ENCODE assay signal across 8 mouse cellular contexts in the genomic region with DNA sequence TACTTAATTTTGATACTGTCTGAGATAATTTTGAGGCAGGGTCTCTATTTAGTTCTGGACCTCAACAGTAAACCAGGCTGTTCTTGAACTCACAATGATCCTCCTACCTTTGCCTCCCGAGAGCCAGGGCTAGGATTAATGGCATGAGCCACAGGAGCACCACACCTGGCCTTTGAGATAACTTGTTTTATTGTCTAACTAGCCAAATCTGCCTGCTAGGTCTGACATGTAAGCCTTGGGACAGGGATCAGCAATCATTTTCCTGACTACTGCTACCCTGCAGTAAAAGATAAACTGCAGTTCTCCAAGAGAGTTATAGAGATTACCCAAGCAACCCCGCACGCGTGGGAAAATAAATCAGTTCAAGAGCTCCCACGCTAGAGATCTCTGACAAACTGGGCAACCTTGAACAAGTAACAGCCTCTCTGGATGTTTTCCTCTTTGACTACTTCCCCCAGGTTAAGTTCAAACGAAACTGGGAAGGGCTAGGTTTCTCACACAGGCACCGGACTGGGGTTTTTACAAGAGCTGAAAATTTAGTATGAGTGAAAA. TPM values are rescaled to one million over a fixed set of nuclear protein-coding genes. Genes with fewer than 3 reads are reported as not detected.
A peak's percentile ranks its signal among the peaks of the same experiment; 100 is the strongest.
DNase-seq lines count a peak whose midpoint lies in the region; ATAC-seq and TF ChIP-seq lines count a peak whose summit lies in the region.

No protein-coding gene starts in this region.

- no peak for ATAC-seq in erythroblast, adult 5-6 weeks (replicated peaks; ENCODE audit: low FRiP score, poor library complexity, severe bottlenecking)
- no peak for ATAC-seq in forebrain, embryonic 15.5 days (replicated peaks)
- no peak for ATAC-seq in liver, postnatal 0 days

- no peak overlapping the region for H3K27ac ChIP-seq in CH12.LX (ENCODE audit: insufficient read depth, low read depth)
- no peak overlapping the region for H3K27ac ChIP-seq in forebrain, embryonic 15.5 days (replicated peaks)
- peak overlapping the region; percentile 98 for H3K27ac ChIP-seq in liver, postnatal 0 days (ENCODE audit: low read depth)

- no peak for TF ChIP-seq CTCF in CH12.LX (conservative IDR thresholded peaks at IDR 0.05 in 1 of 2, IDR thresholded peaks at IDR 0.05 in 1 of 2; ENCODE audit: low read depth in 2 of 2, low read length in 2 of 2)
- TF ChIP-seq CTCF in liver, postnatal 0 days (IDR thresholded peaks at IDR 0.05; ENCODE audit: low read depth): no peak

- peak overlapping the region; percentile 63 for H3K9ac ChIP-seq in CH12.LX (ENCODE audit: insufficient read depth, low read depth)
- peak overlapping the region; percentile 68 for H3K9ac ChIP-seq in forebrain, embryonic 15.5 days (replicated peaks)
- H3K9ac ChIP-seq in liver, postnatal 0 days (replicated peaks): peak overlapping the region; percentile 89

- peak overlapping the region; percentile 90 for H3K4me2 ChIP-seq in CH12.LX (ENCODE audit: insufficient read depth, low read depth, poor library complexity, severe bottlenecking)
- H3K4me2 ChIP-seq in forebrain, embryonic 15.5 days (replicated peaks): peak overlapping the region; percentile 70
- H3K4me2 ChIP-seq in liver, postnatal 0 days (ENCODE audit: low read depth, low read length): peak overlapping the region; percentile 99

- in situ Hi-C loops in CH12.LX (cut with MboI; ENCODE audit: low pct_ligation_motif_present, low pct_unique_long_range_greater_than_20kb, low sequenced_read_pairs): no loop called here

- no peaks in the 10 kb centered on the region for H3K79me2 ChIP-seq in CH12.LX (replicated peaks; ENCODE audit: control insufficient read depth, extremely low read depth, insufficient read depth, poor library complexity, severe bottlenecking)

- dilution Hi-C loops in CH12.LX (cut with MboI; ENCODE audit: extremely low pct_ligation_motif_present, extremely low pct_unique_long_range_greater_than_20kb, low sequenced_read_pairs): no loop called here

- TF ChIP-seq RAD21 in CH12.LX (IDR thresholded peaks at IDR 0.05; ENCODE audit: low read depth, low read length): no peak

- peak overlapping the region; percentile 72 for H3K4me3 ChIP-seq in erythroblast, embryonic 14.5 days (replicated peaks)
- H3K4me3 ChIP-seq in CH12.LX (replicated peaks in 1 of 3; ENCODE audit: low read depth in 2 of 3, low read length in 2 of 3, poor library complexity in 1 of 3): peak overlapping the region; percentile 53 to 82 (median 64)
- H3K4me3 ChIP-seq in forebrain, embryonic 15.5 days: peak overlapping the region; percentile 77
- peak overlapping the region; percentile 74 for H3K4me3 ChIP-seq in liver, postnatal 0 days (ENCODE audit: low read depth, low read length)

- H3K4me1 ChIP-seq in erythroblast, embryonic 14.5 days (ENCODE audit: control insufficient read depth): peaks cover 55% of the 10 kb centered on the region
- H3K4me1 ChIP-seq in CH12.LX (ENCODE audit: control insufficient read depth in 1 of 2, insufficient read depth in 2 of 2): peaks cover 7 to 17% of the 10 kb centered on the region in 2 experiments
- peaks cover 19% of the 10 kb centered on the region for H3K4me1 ChIP-seq in forebrain, embryonic 15.5 days
- H3K4me1 ChIP-seq in liver, postnatal 0 days (ENCODE audit: insufficient read depth): peaks cover 32% of the 10 kb centered on the region

- no peak for TF ChIP-seq EP300 in CH12.LX (IDR thresholded peaks at IDR 0.05; ENCODE audit: low read length)
- TF ChIP-seq EP300 in liver, postnatal 0 days (IDR thresholded peaks at IDR 0.05; ENCODE audit: low read depth): no peak

- H3K36me3 ChIP-seq in erythroblast, embryonic 14.5 days (ENCODE audit: control insufficient read depth): peaks cover 18% of the 10 kb centered on the region
- H3K36me3 ChIP-seq in CH12.LX (replicated peaks in 1 of 2; ENCODE audit: control insufficient read depth in 1 of 2, insufficient read depth in 1 of 2, low read length in 1 of 2): peaks cover 0 to 14% of the 10 kb centered on the region in 2 experiments
- no peaks in the 10 kb centered on the region for H3K36me3 ChIP-seq in forebrain, embryonic 15.5 days
- H3K36me3 ChIP-seq in liver, postnatal 0 days (replicated peaks; ENCODE audit: insufficient read depth, low read length): peaks cover 4% of the 10 kb centered on the region

- no peak for DNase-seq in CH12.LX (ENCODE audit: extremely low read depth)
- DNase-seq in liver, postnatal 0 days: no peak
- DNase-seq in left cerebral cortex, adult 11 months (ENCODE audit: low spot score): no peak
- DNase-seq in spleen, adult 12 weeks (ENCODE audit: low spot score): no peak
- no peak for DNase-seq in B cell, adult 2 months

- H3K27me3 ChIP-seq in erythroblast, embryonic 14.5 days (ENCODE audit: control insufficient read depth): peaks cover 66% of the 10 kb centered on the region
- peaks cover 34% of the 10 kb centered on the region for H3K27me3 ChIP-seq in CH12.LX (replicated peaks)
- no peaks in the 10 kb centered on the region for H3K27me3 ChIP-seq in forebrain, embryonic 15.5 days
- H3K27me3 ChIP-seq in liver, postnatal 0 days (ENCODE audit: insufficient read depth, low read length): no peaks in the 10 kb centered on the region

- H3K9me3 ChIP-seq in erythroblast, embryonic 14.5 days (ENCODE audit: control insufficient read depth, low read length): no peaks in the 10 kb centered on the region
- no peaks in the 10 kb centered on the region for H3K9me3 ChIP-seq in CH12.LX (replicated peaks; ENCODE audit: low read length)
- H3K9me3 ChIP-seq in forebrain, embryonic 15.5 days: no peaks in the 10 kb centered on the region
- no peaks in the 10 kb centered on the region for H3K9me3 ChIP-seq in liver, postnatal 0 days (ENCODE audit: low read length)

- TF ChIP-seq POLR2A in CH12.LX (IDR thresholded peaks at IDR 0.05; ENCODE audit: low read depth, low read length): no peak

- WGBS in forebrain, embryonic 15.5 days: 14% methylated on average over 7 of the region's 7 CpGs
- 8% methylated on average over 7 of the region's 7 CpGs for whole genome bisulfite sequencing in liver, postnatal 0 days (ENCODE audit: insufficient replicate concordance)

TF ChIP-seq in CH12.LX, 34 proteins besides CTCF, POLR2A, EP300 and RAD21:
- TF ChIP-seq KAT2A (IDR thresholded peaks at IDR 0.05; ENCODE audit: insufficient replicate concordance, low read length) (no peak), TBP (conservative IDR thresholded peaks at IDR 0.05; ENCODE audit: low read depth, low read length) (0 out of 2 replicates have a peak, but pooled peaks have one; percentile 15)

RNA-seq across cellular contexts. Expression of gene Snx21, which starts 0.7 kb away (rescaled TPM):
- polyA plus RNA-seq in erythroblast, embryonic 14.5 days (2012): 1.5 and 2.4 TPM in 2 replicates
- 2.1 and 2.9 TPM in 2 replicates for total RNA-seq in erythroblast, adult 5-6 weeks (2015; ENCODE audit: low replicate concordance)
- total RNA-seq in erythroblast, adult 5-6 weeks (2017; ENCODE audit: low replicate concordance): 0.43 and 0.98 TPM in 2 replicates
- total RNA-seq in CH12.LX (2012; rRNA removed): 2.3 and 3.3 TPM in 2 replicates
- 0.71 and 1.1 TPM in 2 replicates for total RNA-seq in CH12.LX (2014; rRNA removed)
- 1.1 and 1.5 TPM in 2 replicates for polyA plus RNA-seq in CH12.LX (2012; ENCODE audit: insufficient read length, low read depth)
- polyA plus RNA-seq in forebrain, embryonic 15.5 days (2015; fragmentation: Nextera tagmentation; extraction: Ambion mirVana): 24.6 and 29.8 TPM in 2 replicates
- 6.1 and 7.4 TPM in 2 replicates for polyA plus RNA-seq in liver, postnatal 0 days (2015; fragmentation: Nextera tagmentation; extraction: Ambion mirVana)

RNA-seq across cellular contexts. Expression of gene Tnnc2, which starts 5.2 kb away (rescaled TPM):
- not detected in 2 replicates for polyA plus RNA-seq in erythroblast, embryonic 14.5 days (2012)
- not detected in 2 replicates for total RNA-seq in erythroblast, adult 5-6 weeks (2015; ENCODE audit: low replicate concordance)
- not detected in 2 replicates for total RNA-seq in erythroblast, adult 5-6 weeks (2017; ENCODE audit: low replicate concordance)
- total RNA-seq in CH12.LX (2012; rRNA removed) (not detected in 2 replicates), CH12.LX (2014; rRNA removed) (not detected in 2 replicates)
- not detected in 2 replicates for polyA plus RNA-seq in CH12.LX (2012; ENCODE audit: insufficient read length, low read depth)
- 0.45 and 0.60 TPM in 2 replicates for polyA plus RNA-seq in forebrain, embryonic 15.5 days (2015; fragmentation: Nextera tagmentation; extraction: Ambion mirVana)
- 6.5 and 127 TPM in 2 replicates for polyA plus RNA-seq in liver, postnatal 0 days (2015; fragmentation: Nextera tagmentation; extraction: Ambion mirVana)

RNA-seq across cellular contexts. Expression of gene Ube2c, which starts 15.2 kb away (rescaled TPM):
- polyA plus RNA-seq in erythroblast, embryonic 14.5 days (2012): 158 and 179 TPM in 2 replicates
- 268 and 318 TPM in 2 replicates for total RNA-seq in erythroblast, adult 5-6 weeks (2015; ENCODE audit: low replicate concordance)
- total RNA-seq in erythroblast, adult 5-6 weeks (2017; ENCODE audit: low replicate concordance): 123 and 215 TPM in 2 replicates
- total RNA-seq in CH12.LX (2012; rRNA removed) (103 and 121 TPM in 2 replicates), CH12.LX (2014; rRNA removed) (104 and 126 TPM in 2 replicates)
- polyA plus RNA-seq in CH12.LX (2012; ENCODE audit: insufficient read length, low read depth): 156 and 226 TPM in 2 replicates
- polyA plus RNA-seq in forebrain, embryonic 15.5 days (2015; fragmentation: Nextera tagmentation; extraction: Ambion mirVana): 199 and 232 TPM in 2 replicates
- 243 and 277 TPM in 2 replicates for polyA plus RNA-seq in liver, postnatal 0 days (2015; fragmentation: Nextera tagmentation; extraction: Ambion mirVana)

RNA-seq across cellular contexts. Expression of gene Acot8, which starts 19.7 kb away (rescaled TPM):
- polyA plus RNA-seq in erythroblast, embryonic 14.5 days (2012): 7.0 and 9.2 TPM in 2 replicates
- 9.6 and 10.0 TPM in 2 replicates for total RNA-seq in erythroblast, adult 5-6 weeks (2015; ENCODE audit: low replicate concordance)
- 15.8 and 20.8 TPM in 2 replicates for total RNA-seq in erythroblast, adult 5-6 weeks (2017; ENCODE audit: low replicate concordance)
- total RNA-seq in CH12.LX (2012; rRNA removed): 22.0 and 26.8 TPM in 2 replicates
- 15.8 and 16.8 TPM in 2 replicates for total RNA-seq in CH12.LX (2014; rRNA removed)
- polyA plus RNA-seq in CH12.LX (2012; ENCODE audit: insufficient read length, low read depth): 10.5 and 11.9 TPM in 2 replicates
- 17.1 and 17.2 TPM in 2 replicates for polyA plus RNA-seq in forebrain, embryonic 15.5 days (2015; fragmentation: Nextera tagmentation; extraction: Ambion mirVana)
- polyA plus RNA-seq in liver, postnatal 0 days (2015; fragmentation: Nextera tagmentation; extraction: Ambion mirVana): 23.1 and 25.0 TPM in 2 replicates

RNA-seq across cellular contexts. Expression of gene Zswim3, which starts 20.0 kb away (rescaled TPM):
- polyA plus RNA-seq in erythroblast, embryonic 14.5 days (2012): 0.08 and 0.10 TPM in 2 replicates
- 0.58 and 1.9 TPM in 2 replicates for total RNA-seq in erythroblast, adult 5-6 weeks (2015; ENCODE audit: low replicate concordance)
- 2.0 and 4.5 TPM in 2 replicates for total RNA-seq in erythroblast, adult 5-6 weeks (2017; ENCODE audit: low replicate concordance)
- total RNA-seq in CH12.LX (2012; rRNA removed) (3.5 and 3.7 TPM in 2 replicates), CH12.LX (2014; rRNA removed) (1.6 and 2.3 TPM in 2 replicates)
- 2.1 and 2.5 TPM in 2 replicates for polyA plus RNA-seq in CH12.LX (2012; ENCODE audit: insufficient read length, low read depth)
- 13.9 and 14.5 TPM in 2 replicates for polyA plus RNA-seq in forebrain, embryonic 15.5 days (2015; fragmentation: Nextera tagmentation; extraction: Ambion mirVana)
- polyA plus RNA-seq in liver, postnatal 0 days (2015; fragmentation: Nextera tagmentation; extraction: Ambion mirVana): 2.0 and 2.2 TPM in 2 replicates
